Mouse (Mus musculus) stomach, embryonic 14.5 days (tissue): ENCODE measurements around the gene Gpd1. TPM values are rescaled to one million over a fixed set of nuclear protein-coding genes. Genes with fewer than 3 reads are reported as not detected.

Experiments
- ATAC-seq: fragments of 200-750 bp; cut with Nextera tagmentation; 2 replicates; pipeline ENCODE4 v1.8.0; 2017; ENCODE audit warnings: low read depth, moderate TSS enrichment; ENCODE audit not compliant: insufficient number of reproducible peaks, insufficient read depth, low FRiP score
- H3K27ac ChIP-seq: fragments of 300-500 bp; sonication (generic); 2 replicates; pipeline ENCODE4 v1.5.1; 2014; ENCODE audit warnings: mild to moderate bottlenecking, low read length, moderate library complexity, mixed read lengths
- H3K27me3 ChIP-seq: fragments of 300-500 bp; sonication (generic); 2 replicates; pipeline ENCODE4 v1.6.1; 2014; ENCODE audit warnings: low read length, control low read depth, mixed read lengths; ENCODE audit not compliant: control insufficient read depth, insufficient read depth
- H3K36me3 ChIP-seq: fragments of 300-500 bp; sonication (generic); 2 replicates; pipeline ENCODE4 v1.6.1; 2014; ENCODE audit warnings: mild to moderate bottlenecking, control low read depth, low read length, moderate library complexity, mixed read lengths; ENCODE audit not compliant: control insufficient read depth, insufficient read depth
- H3K4me1 ChIP-seq: fragments of 300-500 bp; sonication (generic); 2 replicates; pipeline ENCODE4 v1.6.1; 2014; ENCODE audit warnings: low read length, control low read depth, mixed read lengths; ENCODE audit not compliant: control insufficient read depth, insufficient read depth
- H3K4me2 ChIP-seq: fragments of 300-500 bp; sonication (generic); replicated peaks from 2 replicates; pipeline ENCODE4 v1.6.1; 2014; ENCODE audit warnings: low read depth, low read length, control low read depth
- H3K4me3 ChIP-seq: fragments of 300-500 bp; sonication (generic); 2 replicates; pipeline ENCODE4 v1.5.1; 2014; ENCODE audit warnings: low read depth, low read length, control low read depth
- H3K9ac ChIP-seq: fragments of 300-500 bp; sonication (generic); replicated peaks from 2 replicates; pipeline ENCODE4 v1.6.1; 2014; ENCODE audit warnings: low read depth, mild to moderate bottlenecking, control low read depth, low read length, moderate library complexity, mixed read lengths
- H3K9me3 ChIP-seq: fragments of 300-500 bp; sonication (generic); 2 replicates; pipeline ENCODE4 v1.6.1; 2016; ENCODE audit warnings: low read depth, low read length, control low read depth; ENCODE audit not compliant: control insufficient read depth
- WGBS: fragments of 180-500 bp; shearing (Covaris S2); extraction: QIAGEN DNeasy Blood & Tissue Kit; methylation state at CpG from one replicate; pipeline ENCODE4 v1.1.7; 2014; 5-methylcytosine and 5-hydroxymethylcytosine counted together
- polyA plus RNA-seq: library from polyadenylated mRNA; unstranded; fragments of >200 nt; fragmentation: Nextera tagmentation; extraction: Ambion mirVana; gene quantifications from 2 replicates; pipeline ENCODE4 v1.2.1, GENCODE M21; 2014

Gene Gpd1
- polyA plus RNA-seq, 1 experiment from 2014 or later: 0.20 TPM

DNA sequence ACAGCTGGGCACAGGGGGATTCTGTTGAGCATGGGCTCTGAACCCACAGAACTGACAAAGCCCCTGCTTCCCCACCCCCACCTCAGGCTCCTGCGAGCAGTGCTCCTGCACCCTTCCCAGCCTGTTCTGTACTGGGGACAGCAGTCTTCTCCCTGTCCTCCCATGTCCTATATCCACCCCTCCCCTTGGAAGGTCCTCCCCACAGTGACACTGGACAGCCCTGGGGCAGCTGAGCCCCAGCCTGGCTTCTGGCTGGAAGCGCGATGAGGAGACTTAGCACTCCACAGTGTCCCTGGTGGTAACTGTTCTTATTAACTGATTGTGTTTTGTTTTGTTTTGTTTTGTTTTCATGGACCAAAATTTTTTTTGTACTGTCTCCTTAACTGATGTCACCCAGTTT is 3.7 kb upstream of the Gpd1 start:
- H3K9me3 ChIP-seq: no peaks in the 10 kb centered on the region
- H3K27ac ChIP-seq: no peak overlapping the region
- no peak for ATAC-seq
- no peak overlapping the region for H3K4me2 ChIP-seq
- H3K36me3 ChIP-seq: peaks cover 59% of the 10 kb centered on the region
- H3K4me3 ChIP-seq: no peak overlapping the region
- no peaks in the 10 kb centered on the region for H3K27me3 ChIP-seq
- 0 out of 2 replicates have a peak, but pooled peaks cover 4% of the 10 kb centered on the region for H3K4me1 ChIP-seq
- WGBS: 91% methylated on average over 3 of the region's 3 CpGs
- H3K9ac ChIP-seq: no peak overlapping the region

DNA sequence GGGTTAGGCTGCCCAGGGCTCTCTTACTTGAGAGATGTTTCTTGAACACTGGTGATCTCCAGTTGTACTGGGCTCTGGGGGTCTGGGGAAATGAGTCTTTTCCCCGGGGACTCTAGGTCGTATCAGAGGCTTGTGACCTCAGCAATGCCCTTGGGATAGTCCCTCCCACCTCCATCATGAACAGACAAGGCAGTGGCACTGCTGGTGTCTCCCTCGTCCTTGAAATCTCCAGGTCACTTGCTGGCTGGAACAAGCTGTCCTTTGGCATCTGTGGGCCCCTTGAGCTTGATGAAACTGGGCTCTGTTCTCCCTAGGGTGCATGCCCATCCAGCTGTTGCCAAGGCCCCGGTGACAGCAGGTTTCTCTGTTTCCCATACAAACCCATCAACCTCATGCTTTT is 3.1 kb upstream of the Gpd1 start:
- peaks cover 52% of the 10 kb centered on the region for H3K36me3 ChIP-seq

DNA sequence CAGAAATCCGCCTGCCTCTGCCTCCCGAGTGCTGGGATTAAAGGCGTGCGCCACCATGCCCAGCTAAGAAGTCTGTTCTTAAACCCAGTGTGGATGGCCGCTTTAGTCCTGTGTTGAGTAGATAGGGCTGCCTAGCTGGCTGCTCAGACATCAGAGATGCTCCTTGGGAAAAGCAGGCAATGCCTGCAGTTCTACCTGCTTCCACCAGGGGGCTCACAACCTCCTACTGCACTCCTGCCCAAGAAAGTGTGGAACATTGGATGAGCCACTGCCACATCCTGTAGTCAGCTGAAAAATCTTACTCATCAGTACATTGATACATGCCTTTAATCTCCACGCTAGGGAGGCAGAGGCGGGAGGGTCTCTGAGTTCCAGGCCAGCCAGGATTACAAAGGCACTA is 2.5 kb upstream of the Gpd1 start:
- Histone ChIP-seq H3K27me3 (no peaks in the 10 kb centered on the region), H3K4me1 (0 out of 2 replicates have a peak, but pooled peaks cover 4% of the 10 kb centered on the region), H3K9ac (no peak overlapping the region), H3K4me3 (no peak overlapping the region), H3K9me3 (no peaks in the 10 kb centered on the region), H3K27ac (no peak overlapping the region), H3K36me3 (peaks cover 46% of the 10 kb centered on the region), H3K4me2 (no peak overlapping the region)
- ATAC-seq: no peak
- whole genome bisulfite sequencing: 59% methylated on average over 7 of the region's 7 CpGs

More for the DNA sequence above, 3.1 kb upstream of the Gpd1 start:
- Histone ChIP-seq H3K4me1 (0 out of 2 replicates have a peak, but pooled peaks cover 4% of the 10 kb centered on the region), H3K4me3 (no peak overlapping the region), H3K27me3 (no peaks in the 10 kb centered on the region), H3K9me3 (no peaks in the 10 kb centered on the region), H3K27ac (no peak overlapping the region), H3K9ac (no peak overlapping the region), H3K4me2 (no peak overlapping the region)
- WGBS: 76% methylated on average over 4 of the region's 4 CpGs
- ATAC-seq: no peak

DNA sequence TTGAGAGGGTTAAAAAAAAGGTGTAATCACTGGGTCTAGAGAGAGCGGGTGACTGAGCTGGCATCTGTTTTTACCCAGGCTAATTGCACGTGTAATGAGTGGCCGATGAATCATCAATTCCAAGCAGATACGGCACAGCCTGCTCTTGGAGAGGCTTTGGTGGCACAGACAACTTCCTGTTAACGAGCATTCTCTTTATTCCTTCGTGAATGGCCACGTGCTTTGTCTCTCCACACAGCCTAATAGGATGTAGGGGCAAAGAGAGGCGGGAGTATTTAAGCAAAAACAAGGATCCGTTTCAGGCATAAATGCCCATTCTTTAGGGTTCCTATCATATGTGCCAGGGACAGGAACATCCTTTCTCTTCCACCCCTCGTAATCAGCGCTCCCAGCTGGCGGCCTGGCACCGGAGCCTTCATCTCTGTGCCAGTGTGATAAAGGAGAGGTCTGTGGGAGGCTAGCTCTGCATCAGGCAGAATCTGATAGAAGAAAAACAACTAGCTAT is 1.9 kb upstream of the Gpd1 start:
- no peaks in the 10 kb centered on the region for H3K9me3 ChIP-seq
- H3K9ac ChIP-seq: no peak overlapping the region
- 82% methylated on average over 13 of the region's 13 CpGs for WGBS
- H3K27me3 ChIP-seq: no peaks in the 10 kb centered on the region
- H3K4me3 ChIP-seq: no peak overlapping the region
- no peak overlapping the region; the same call in 1 of the 2 replicates for H3K27ac ChIP-seq
- 0 out of 2 replicates have a peak, but pooled peaks cover 4% of the 10 kb centered on the region for H3K4me1 ChIP-seq
- ATAC-seq: no peak
- peaks cover 41% of the 10 kb centered on the region for H3K36me3 ChIP-seq
- H3K4me2 ChIP-seq: no peak overlapping the region

DNA sequence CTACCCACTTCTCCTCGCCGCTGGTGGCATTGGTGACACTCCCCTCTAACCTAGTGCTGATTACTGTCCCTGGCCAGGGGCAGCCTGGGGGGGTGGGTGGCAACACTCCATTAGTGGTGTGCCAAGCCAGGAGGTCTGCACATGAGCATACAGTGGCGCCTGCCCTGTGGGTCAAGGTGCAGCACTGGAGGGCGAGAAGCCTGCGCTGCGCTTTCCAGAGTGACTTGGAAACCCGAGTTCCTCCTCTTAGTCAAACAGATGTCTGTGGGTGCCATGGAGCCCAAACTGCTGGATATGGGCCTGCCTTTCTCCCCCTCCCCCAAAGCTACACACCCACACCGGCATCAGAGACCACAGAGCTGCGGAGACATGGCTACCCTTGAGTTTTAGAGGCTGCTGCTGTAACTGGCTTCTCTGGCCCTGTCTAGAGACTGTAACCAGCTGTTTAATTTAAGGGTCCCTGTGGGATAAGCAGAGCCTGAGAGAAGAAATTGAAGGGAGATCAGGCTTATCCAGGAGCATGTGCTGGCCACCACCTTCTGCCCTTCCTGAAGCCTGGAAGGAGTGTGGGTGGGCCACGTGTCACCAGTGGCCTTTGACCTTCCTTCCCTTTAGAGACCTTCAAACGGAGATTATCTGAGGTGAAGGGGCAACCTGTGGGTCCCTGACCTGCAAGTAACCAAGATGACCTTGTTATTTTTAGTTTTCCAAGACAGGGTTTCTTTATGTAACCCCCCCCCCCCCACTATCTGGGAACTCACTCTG is 1.2 kb upstream of the Gpd1 start:
- 0 out of 2 replicates have a peak, but pooled peaks cover 4% of the 10 kb centered on the region for H3K4me1 ChIP-seq
- no peak overlapping the region for H3K4me3 ChIP-seq
- H3K27ac ChIP-seq: no peak overlapping the region; the same call in 1 of the 2 replicates
- no peak overlapping the region for H3K4me2 ChIP-seq
- H3K27me3 ChIP-seq: no peaks in the 10 kb centered on the region
- WGBS: 67% methylated on average over 11 of the region's 11 CpGs
- H3K9ac ChIP-seq: no peak overlapping the region
- H3K9me3 ChIP-seq: no peaks in the 10 kb centered on the region
- peaks cover 33% of the 10 kb centered on the region for H3K36me3 ChIP-seq
- no peak for ATAC-seq

DNA sequence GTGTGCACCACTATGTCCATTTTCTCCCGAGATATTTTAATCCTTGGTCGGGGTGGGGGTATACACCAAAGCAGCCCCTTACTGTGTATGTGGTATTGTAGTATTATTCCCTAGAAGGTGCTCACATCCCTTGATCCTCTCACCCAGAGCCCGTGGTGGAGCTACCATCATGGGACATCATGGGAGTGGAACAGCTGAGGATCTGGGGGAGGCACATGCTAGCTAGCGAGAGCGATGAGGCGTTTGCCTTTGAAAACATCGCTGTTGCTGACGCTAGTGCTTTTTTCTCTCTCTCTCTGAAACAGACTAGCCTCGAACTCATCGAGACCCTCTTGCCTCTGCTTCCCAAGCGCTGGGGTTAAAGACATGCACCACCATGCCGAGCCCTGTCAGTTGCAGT is 501 bp upstream of the Gpd1 start:
- 90% methylated on average over 12 of the region's 12 CpGs for WGBS
- no peak overlapping the region for H3K9ac ChIP-seq
- H3K36me3 ChIP-seq: peaks cover 27% of the 10 kb centered on the region
- H3K4me2 ChIP-seq: no peak overlapping the region
- no peak overlapping the region for H3K4me3 ChIP-seq
- H3K9me3 ChIP-seq: no peaks in the 10 kb centered on the region
- no peak for ATAC-seq
- no peak overlapping the region for H3K27ac ChIP-seq
- 0 out of 2 replicates have a peak, but pooled peaks cover 4% of the 10 kb centered on the region for H3K4me1 ChIP-seq
- H3K27me3 ChIP-seq: no peaks in the 10 kb centered on the region

DNA sequence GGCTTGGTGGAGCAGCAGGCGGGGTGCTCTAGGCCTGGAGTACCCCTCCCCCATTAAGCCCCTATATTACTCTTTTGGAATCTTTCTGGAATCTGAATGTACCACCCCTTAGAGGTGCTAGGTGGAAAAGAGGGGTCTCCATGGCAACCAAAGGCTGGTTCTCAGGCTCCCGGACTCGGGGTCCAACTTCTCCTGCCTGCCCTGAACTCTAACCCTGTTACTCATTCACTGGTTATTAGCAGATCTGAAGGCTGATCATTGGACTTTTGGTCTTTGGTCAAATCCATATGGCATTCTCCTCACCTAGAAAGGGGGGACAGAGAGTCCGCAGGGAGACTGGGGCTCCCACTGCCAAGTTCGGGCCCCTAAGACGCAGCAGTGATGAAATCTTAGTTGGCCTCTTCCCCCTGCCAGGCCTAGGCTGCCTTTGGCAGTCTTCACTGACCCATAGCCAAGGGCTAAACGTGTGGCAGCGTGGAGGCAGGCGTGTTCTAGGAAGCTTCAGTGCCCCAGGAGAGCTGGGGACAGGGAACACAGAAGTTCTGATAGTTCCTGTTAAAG is 1.2 kb downstream of the Gpd1 start:
- no peak for ATAC-seq
- H3K27me3 ChIP-seq: no peaks in the 10 kb centered on the region
- H3K4me3 ChIP-seq: no peak overlapping the region
- H3K9ac ChIP-seq: no peak overlapping the region
- 94% methylated on average over 9 of the region's 9 CpGs for WGBS
- H3K4me1 ChIP-seq: peaks cover 6% of the 10 kb centered on the region; the same call in 1 of the 2 replicates
- peaks cover 9% of the 10 kb centered on the region; the same call in 1 of the 2 replicates for H3K36me3 ChIP-seq
- H3K27ac ChIP-seq: no peak overlapping the region
- H3K4me2 ChIP-seq: no peak overlapping the region
- H3K9me3 ChIP-seq: no peaks in the 10 kb centered on the region

DNA sequence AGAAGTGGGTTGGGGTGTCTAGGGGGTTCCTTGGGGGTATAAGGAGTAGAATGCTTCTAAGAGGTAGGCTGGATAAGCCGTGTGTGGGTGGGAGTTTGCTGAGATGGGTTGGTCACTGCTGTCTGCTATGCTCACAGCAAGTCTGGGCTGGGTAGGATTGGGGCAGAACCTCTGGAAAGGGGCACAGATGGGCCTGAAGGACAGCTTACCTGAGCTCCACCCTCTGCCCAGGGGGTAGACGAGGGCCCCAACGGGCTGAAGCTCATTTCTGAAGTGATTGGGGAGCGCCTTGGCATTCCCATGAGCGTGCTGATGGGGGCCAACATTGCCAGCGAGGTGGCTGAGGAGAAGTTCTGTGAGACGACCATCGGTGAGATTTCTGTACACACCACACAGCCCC is 2.5 kb downstream of the Gpd1 start:
- Histone ChIP-seq H3K4me1 (peaks cover 19% of the 10 kb centered on the region), H3K4me2 (no peak overlapping the region), H3K27ac (no peak overlapping the region), H3K4me3 (no peak overlapping the region), H3K9me3 (no peaks in the 10 kb centered on the region), H3K36me3 (0 out of 2 replicates have a peak, but pooled peaks cover 3% of the 10 kb centered on the region), H3K9ac (no peak overlapping the region), H3K27me3 (no peaks in the 10 kb centered on the region)
- 78% methylated on average over 8 of the region's 8 CpGs for WGBS
- ATAC-seq: no peak
